Mouse (Mus musculus): ENCODE measurements at regions not wholly inside any gene's neighbourhood (a gene's known extent, or its start where the extent isn't known, plus 50 kb on each side); places are given as distances from the start of the nearest gene placed in this dataset.

- TF ChIP-seq CEBPB (IDR thresholded peaks at IDR 0.05; ENCODE audit: low read depth) (no peak), CTCF (IDR thresholded peaks at IDR 0.05; ENCODE audit: control insufficient read depth, insufficient read depth, insufficient read length) (no peak), USF1 (IDR thresholded peaks at IDR 0.05; ENCODE audit: low read depth) (no peak), MYOD1 (IDR thresholded peaks at IDR 0.05; ENCODE audit: control insufficient read depth, insufficient read length, low read depth) (no peak), MAX (IDR thresholded peaks at IDR 0.05) (no peak), MYOG (IDR thresholded peaks at IDR 0.05; ENCODE audit: control insufficient read depth, extremely low read depth, insufficient read length) (no peak), FOSL1 (IDR thresholded peaks at IDR 0.05; ENCODE audit: insufficient read depth, low read length, poor library complexity, severe bottlenecking) (no peak)
Observed at GRCm38 (mm10) chr5:77986449-77987047, 578.7 kb upstream of the Igfbp7 start.
